Mouse (Mus musculus) left cerebral cortex, adult 11 months (tissue): ENCODE data around the gene Vmn1r17.
"Not testable (repeated sequence)": the region's sequence is repeated elsewhere in the genome, so short reads cannot be mapped to it uniquely, and the experiment has no call there.

Source experiments
- DNase-seq: peaks from one replicate; pipeline ENCODE4 v3.0.0; 2022; ENCODE audit warnings: low spot score

Gene Vmn1r17

DNA sequence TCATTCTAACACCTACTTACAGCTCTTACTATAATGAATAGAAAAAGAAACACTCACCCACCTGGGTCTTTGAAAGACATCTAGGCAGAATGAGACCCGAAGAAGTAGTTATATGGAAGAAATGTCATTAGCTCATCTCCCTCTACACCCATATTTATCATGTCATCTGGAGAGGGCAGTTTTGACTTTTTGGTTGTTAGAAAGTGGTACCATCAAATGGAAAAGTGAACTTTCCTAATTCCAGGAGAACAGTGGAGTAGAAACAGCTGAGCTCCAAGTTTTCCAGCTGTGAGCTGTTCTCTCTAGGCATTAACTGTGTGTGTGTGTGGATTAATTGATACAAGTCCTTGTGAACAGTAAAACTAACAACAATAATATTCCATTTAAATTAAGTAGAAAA is at the start of gene Vmn1r17:
Gene Vmn1r17, minus strand, starts transcription at position 101 of the 400 bp plus-strand sequence.
- no peak for DNase-seq

DNA sequence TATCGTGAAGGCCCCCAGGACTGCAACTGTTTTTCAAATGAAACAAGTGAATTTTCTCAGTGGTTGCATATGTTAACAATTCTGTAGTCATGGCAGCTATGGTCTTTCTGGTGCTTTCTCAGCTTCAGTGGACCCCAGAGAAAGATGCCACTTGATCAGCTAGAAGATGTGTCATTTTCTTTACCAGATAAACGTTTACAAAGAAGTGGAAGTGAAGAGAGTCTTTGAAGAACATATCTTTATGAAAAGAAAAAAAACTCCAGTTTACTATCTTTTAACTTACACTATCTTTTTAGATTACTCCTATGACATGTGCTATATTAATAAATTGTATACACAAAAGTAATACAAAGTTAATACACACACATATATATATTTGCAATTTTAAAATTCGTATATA is 40.0 kb upstream of the Vmn1r17 start, which contains the start of gene Vmn1r19:
Gene Vmn1r19, plus strand, starts transcription at position 301 of the 400 bp plus-strand sequence.
- not testable (repeated sequence) for DNase-seq

- DNase-seq: no peak
These were observed 32.2 kb upstream of the Vmn1r17 start, which contains the start of gene Vmn1r18 for GRCm38 (mm10) chr6:57395683-57396082. Gene Vmn1r18 (minus strand): TSS chr6:57395783.

DNA sequence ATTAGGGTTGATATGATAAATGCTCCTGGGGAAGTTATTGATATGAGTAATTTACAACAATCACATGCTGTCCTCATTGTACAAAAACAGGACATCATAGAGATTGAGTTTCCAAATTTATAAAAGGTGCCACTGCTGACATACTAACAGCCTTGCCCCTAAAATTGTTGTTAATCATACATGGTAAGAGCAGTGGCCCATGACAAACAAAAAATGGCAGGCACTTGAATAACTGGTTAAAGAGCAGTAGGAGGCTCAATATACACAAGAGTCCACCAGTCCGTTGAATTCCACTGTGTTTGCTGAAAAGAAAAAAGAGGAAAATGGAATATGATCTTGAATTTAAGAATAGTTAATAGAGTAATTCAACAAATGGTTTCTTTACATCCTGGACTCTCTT is 4.0 kb upstream of the Vmn1r17 start:
- DNase-seq: no peak

DNA sequence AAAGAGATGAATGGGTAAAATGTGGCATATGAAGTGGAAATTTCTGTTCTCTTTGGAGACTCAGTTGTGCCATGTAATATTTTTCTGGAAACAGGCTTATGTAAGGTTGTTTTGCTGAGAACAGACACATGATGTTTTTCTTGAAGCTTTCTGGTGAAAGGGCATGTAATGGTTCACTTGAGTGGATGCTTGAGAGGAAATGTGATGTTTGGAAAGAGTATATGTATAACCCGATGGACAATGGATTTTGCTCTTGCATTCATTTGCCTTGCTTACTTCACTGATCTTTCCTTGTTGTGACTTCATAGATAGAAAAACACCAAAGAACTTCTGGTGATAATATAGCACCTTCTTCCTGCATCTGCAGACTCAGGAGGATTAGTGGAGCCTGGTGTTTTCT is 2.3 kb upstream of the Vmn1r17 start:
- DNase-seq: not testable (repeated sequence)

GRCm38 (mm10) chr6:57356864-57357263 is 6.7 kb downstream of the Vmn1r17 start:
- DNase-seq: no peak

GRCm38 (mm10) chr6:57329394-57329793 is 34.1 kb downstream of the Vmn1r17 start, which contains the start of gene Vmn1r16:
Gene Vmn1r16 (minus strand): TSS chr6:57329494.
- no peak for DNase-seq

DNA sequence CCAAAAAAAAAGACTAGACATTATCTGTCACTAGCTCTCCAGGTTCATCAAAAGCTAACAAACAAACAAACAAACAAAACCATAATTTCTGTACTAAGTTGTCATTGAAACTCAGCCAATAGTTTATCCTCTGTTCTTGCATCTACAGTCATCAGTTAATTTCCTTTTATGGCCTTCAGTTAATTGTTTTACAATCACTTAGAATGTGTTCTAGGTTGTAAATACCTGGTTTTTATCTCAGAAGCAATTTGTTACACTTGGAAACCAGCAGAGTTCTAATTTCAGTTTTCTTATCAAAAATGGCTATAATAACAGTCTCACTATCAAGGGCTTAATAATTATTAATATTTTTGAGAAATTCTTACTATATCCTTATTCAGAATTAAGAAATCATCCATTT is 37.4 kb downstream of the Vmn1r17 start:
- no peak for DNase-seq
